Mouse (Mus musculus): ENCODE results near the gene Cdh3. TPM values are rescaled to one million over a fixed set of nuclear protein-coding genes. Genes with fewer than 3 reads are reported as not detected.

Gene Cdh3
- polyA plus RNA-seq, 1 experiment from 2014 or later, result 40.7 TPM

DNA sequence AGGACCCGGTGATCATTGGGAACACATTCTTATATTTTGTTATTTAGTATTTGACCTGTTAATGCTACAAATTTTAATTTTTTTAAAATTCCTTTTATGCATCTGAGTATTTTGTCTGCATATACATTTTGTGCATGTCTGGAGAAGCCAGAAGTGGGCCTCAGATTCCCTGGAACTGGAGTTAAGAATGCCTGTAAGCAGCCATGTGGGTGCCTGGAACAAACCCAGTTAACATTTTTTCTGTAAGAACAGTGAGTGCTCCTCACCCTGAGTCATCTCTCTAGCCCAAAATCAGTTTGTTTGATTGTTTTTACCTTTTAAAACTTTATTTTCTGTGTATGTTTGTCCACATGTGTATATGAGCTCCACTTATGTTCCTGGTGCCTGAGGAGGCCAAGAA, 4.6 kb upstream of the Cdh3 start:
- no peak overlapping the region for H3K4me3 ChIP-seq (ENCODE audit: low read depth, low read length)
- no peak overlapping the region for H3K4me2 ChIP-seq (ENCODE audit: low read depth, severe bottlenecking)
- DNase-seq (ENCODE audit: low spot score) (no peak), ATAC-seq (ENCODE audit: insufficient number of reproducible peaks, low FRiP score, low TSS enrichment, low read depth) (no peak)
- peaks cover 29% of the 10 kb centered on the region for H3K4me1 ChIP-seq (ENCODE audit: control insufficient read depth, insufficient read depth, low read length)
- H3K36me3 ChIP-seq (ENCODE audit: control insufficient read depth, insufficient read depth, low read length), result no peaks in the 10 kb centered on the region
- no peaks in the 10 kb centered on the region for H3K9me3 ChIP-seq (ENCODE audit: control insufficient read depth, low read length)
- no peak overlapping the region for H3K9ac ChIP-seq (ENCODE audit: low read length)
- 0 out of 2 replicates have a peak, but pooled peaks cover 3% of the 10 kb centered on the region for H3K27me3 ChIP-seq (ENCODE audit: control insufficient read depth, insufficient read depth, low read length)
- WGBS, result 91% methylated on average over 1 of the region's 1 CpGs
- no peak overlapping the region for H3K27ac ChIP-seq (replicated peaks; ENCODE audit: low read depth, low read length)

DNA sequence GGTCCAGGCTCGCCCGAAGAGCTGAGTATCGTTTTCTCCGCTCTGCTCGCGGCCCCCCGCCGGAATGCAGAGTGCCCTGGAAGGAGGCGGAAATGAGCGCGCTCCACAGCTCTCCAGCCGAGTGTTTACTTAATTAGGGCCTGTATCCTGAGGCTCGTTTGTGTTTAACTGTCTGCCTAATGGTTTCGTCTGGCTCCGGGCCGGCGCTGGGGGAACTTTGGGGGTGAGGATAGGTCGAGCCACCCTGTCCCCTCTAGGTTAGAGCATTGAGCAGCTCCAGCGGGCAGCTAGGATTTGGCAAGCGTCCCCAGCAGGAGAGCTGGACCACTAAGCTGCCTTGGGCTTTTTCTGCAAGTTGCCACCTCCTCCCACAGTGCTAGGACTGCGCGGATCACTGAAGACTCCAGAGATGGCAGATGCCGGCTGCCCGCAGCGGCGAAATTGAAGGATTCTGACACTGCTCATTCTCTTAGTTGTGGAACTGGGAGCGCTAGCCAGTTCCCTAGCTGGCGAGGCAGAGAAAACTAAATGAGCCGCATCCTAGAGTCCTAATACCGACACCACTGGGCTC, 2.8 kb upstream of the Cdh3 start:
- peak overlapping the region; percentile 43 for H3K9ac ChIP-seq (ENCODE audit: low read length)

DNA sequence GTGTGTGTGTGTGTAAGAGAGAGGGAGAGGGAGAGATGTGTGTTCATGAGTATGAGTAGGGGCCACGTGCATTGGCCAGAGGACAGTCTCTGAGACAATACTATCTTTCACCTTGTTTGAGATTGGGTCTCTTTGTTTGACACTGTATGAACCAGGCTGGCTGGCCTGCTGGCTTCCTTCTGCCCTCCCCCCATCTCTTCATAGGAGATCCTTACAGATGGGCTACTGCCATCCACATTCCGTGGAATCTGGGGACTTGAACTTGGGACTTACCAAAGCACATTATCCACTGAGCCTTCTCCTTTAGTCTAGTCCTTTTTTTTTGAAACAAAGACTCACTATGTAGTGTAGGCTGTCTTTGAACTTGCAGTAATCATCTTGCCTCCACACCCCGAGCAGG, 2.2 kb upstream of the Cdh3 start:
- H3K4me3 ChIP-seq (ENCODE audit: low read depth, low read length), result no peak overlapping the region
- H3K27me3 ChIP-seq (ENCODE audit: control insufficient read depth, insufficient read depth, low read length), result 0 out of 2 replicates have a peak, but pooled peaks cover 3% of the 10 kb centered on the region

More for the DNA sequence above, 2.8 kb upstream of the Cdh3 start:
- Histone ChIP-seq H3K4me3 (ENCODE audit: low read depth, low read length) (peak overlapping the region; percentile 29), H3K27ac (replicated peaks; ENCODE audit: low read depth, low read length) (peak overlapping the region; percentile 76), H3K27me3 (ENCODE audit: control insufficient read depth, insufficient read depth, low read length) (0 out of 2 replicates have a peak, but pooled peaks cover 3% of the 10 kb centered on the region), H3K4me1 (ENCODE audit: control insufficient read depth, insufficient read depth, low read length) (peaks cover 33% of the 10 kb centered on the region), H3K4me2 (ENCODE audit: low read depth, severe bottlenecking) (peak overlapping the region; percentile 63), H3K9me3 (ENCODE audit: control insufficient read depth, low read length) (no peaks in the 10 kb centered on the region), H3K36me3 (ENCODE audit: control insufficient read depth, insufficient read depth, low read length) (no peaks in the 10 kb centered on the region)
- DNase-seq (ENCODE audit: low spot score), result peak; percentile 83
- peak; percentile 42; the same call in 1 of the 2 replicates for ATAC-seq (ENCODE audit: insufficient number of reproducible peaks, low FRiP score, low TSS enrichment, low read depth)
- under 1% methylated on average over 30 of the region's 30 CpGs for WGBS

DNA sequence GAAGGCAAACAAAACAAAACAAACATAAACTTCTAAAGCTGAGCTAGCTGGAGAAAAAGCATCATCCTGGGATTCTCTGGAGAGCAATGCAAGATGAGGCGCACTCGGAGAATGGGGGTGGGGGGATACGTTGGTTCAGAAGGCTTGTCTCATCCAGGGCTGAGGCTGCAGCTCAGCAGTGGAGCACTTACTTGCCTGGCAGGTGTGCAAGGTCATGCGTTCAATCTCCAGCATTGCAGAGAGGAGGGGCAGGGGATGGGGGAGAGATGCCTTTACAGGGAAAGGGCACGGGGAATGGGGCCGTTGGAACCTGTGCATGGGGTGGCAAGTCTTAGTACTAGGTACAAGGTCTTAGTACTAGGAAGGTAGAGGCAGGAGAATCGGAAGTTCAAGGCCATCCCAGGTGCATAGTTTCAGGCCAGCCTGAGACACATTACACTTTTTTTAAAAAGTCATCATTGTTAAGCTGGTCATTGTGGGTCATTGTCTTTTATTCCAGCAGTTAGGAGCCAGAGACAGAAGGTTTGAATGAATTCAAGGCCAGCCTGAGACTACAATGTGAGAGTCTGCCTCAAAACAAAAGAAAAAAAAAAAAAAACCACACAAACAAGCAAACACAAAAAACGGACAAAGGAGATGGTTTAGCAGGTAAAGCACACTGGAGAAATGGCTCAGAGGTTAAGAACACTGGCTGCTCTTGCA, 1.5 kb upstream of the Cdh3 start:
- Histone ChIP-seq H3K4me2 (ENCODE audit: low read depth, severe bottlenecking) (no peak overlapping the region), H3K4me3 (ENCODE audit: low read depth, low read length) (no peak overlapping the region), H3K9ac (ENCODE audit: low read length) (no peak overlapping the region), H3K27me3 (ENCODE audit: control insufficient read depth, insufficient read depth, low read length) (0 out of 2 replicates have a peak, but pooled peaks cover 3% of the 10 kb centered on the region), H3K36me3 (ENCODE audit: control insufficient read depth, insufficient read depth, low read length) (no peaks in the 10 kb centered on the region), H3K9me3 (ENCODE audit: control insufficient read depth, low read length) (no peaks in the 10 kb centered on the region), H3K27ac (replicated peaks; ENCODE audit: low read depth, low read length) (no peak overlapping the region), H3K4me1 (ENCODE audit: control insufficient read depth, insufficient read depth, low read length) (peaks cover 33% of the 10 kb centered on the region)
- ATAC-seq (ENCODE audit: insufficient number of reproducible peaks, low FRiP score, low TSS enrichment, low read depth) (no peak), DNase-seq (ENCODE audit: low spot score) (no peak)
- 49% methylated on average over 8 of the region's 8 CpGs for WGBS

More for the DNA sequence above, 2.2 kb upstream of the Cdh3 start:
- 25% methylated on average over 3 of the region's 3 CpGs for WGBS
- peak overlapping the region; percentile 76 for H3K27ac ChIP-seq (replicated peaks; ENCODE audit: low read depth, low read length)
- H3K9ac ChIP-seq (ENCODE audit: low read length), result no peak overlapping the region; the same call in 1 of the 2 replicates
- DNase-seq (ENCODE audit: low spot score) (no peak), ATAC-seq (ENCODE audit: insufficient number of reproducible peaks, low FRiP score, low TSS enrichment, low read depth) (no peak)
- peak overlapping the region; percentile 63 for H3K4me2 ChIP-seq (ENCODE audit: low read depth, severe bottlenecking)
- H3K36me3 ChIP-seq (ENCODE audit: control insufficient read depth, insufficient read depth, low read length), result no peaks in the 10 kb centered on the region
- H3K9me3 ChIP-seq (ENCODE audit: control insufficient read depth, low read length), result no peaks in the 10 kb centered on the region
- H3K4me1 ChIP-seq (ENCODE audit: control insufficient read depth, insufficient read depth, low read length), result peaks cover 33% of the 10 kb centered on the region

DNA sequence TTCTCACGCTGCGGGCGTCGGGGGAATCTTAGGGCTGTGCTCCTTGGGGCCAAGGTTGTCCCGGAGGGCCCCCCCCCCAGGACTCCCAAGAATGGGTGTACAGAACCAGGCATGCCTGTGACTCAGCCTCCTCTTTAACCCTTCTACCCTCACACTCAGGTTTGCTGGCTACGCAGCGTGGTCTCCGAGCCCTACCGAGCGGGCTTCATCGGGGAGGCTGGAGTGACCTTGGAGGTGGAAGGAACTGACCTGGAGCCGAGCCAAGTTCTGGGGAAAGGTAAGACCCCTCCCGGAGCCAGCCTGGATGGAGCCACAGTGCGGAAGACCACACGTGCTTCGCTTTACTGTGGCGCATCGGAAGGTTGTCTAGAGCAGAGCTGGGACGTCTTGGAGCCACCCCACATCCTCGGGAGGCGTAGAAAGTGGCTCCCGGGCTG, 392 bp downstream of the Cdh3 start:
- Histone ChIP-seq H3K9me3 (ENCODE audit: control insufficient read depth, low read length) (no peaks in the 10 kb centered on the region), H3K36me3 (ENCODE audit: control insufficient read depth, insufficient read depth, low read length) (no peaks in the 10 kb centered on the region), H3K9ac (ENCODE audit: low read length) (peak overlapping the region; percentile 73), H3K27ac (replicated peaks; ENCODE audit: low read depth, low read length) (peak overlapping the region; percentile 91), H3K27me3 (ENCODE audit: control insufficient read depth, insufficient read depth, low read length) (0 out of 2 replicates have a peak, but pooled peaks cover 3% of the 10 kb centered on the region), H3K4me1 (ENCODE audit: control insufficient read depth, insufficient read depth, low read length) (peaks cover 31% of the 10 kb centered on the region), H3K4me3 (ENCODE audit: low read depth, low read length) (peak overlapping the region; percentile 51), H3K4me2 (ENCODE audit: low read depth, severe bottlenecking) (peak overlapping the region; percentile 68)
- peak; percentile 22; the same call in 1 of the 2 replicates for ATAC-seq (ENCODE audit: insufficient number of reproducible peaks, low FRiP score, low TSS enrichment, low read depth)
- DNase-seq (ENCODE audit: low spot score), result peak; percentile 59
- 1% methylated on average over 22 of the region's 22 CpGs for WGBS

DNA sequence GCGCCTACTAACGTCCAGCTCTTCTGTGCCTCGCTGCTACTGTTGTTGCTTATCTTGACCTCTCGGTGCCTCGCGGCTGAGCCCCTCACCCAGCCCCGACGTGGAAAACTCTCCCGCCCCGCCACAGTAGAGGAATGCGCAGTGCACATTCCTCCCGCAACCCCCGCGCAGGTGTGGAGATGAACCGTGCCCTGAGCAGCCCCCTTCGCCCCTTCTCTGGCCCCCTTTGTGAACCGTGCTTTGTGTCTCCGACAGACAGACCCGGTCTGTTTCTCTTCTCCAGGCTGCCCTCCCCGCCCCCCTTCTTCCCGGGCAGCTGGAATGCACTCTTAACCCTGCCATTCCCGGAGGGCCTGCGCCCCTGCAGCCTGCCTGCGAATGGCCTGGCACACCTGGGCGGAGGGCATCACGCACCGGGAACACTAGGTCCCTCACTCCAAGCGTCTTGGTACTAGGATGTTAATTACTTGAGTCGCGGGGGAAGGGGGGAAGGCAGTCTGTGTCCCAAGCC, 895 bp downstream of the Cdh3 start:
- peak; percentile 82 for DNase-seq (ENCODE audit: low spot score)
- no peaks in the 10 kb centered on the region for H3K36me3 ChIP-seq (ENCODE audit: control insufficient read depth, insufficient read depth, low read length)
- H3K4me1 ChIP-seq (ENCODE audit: control insufficient read depth, insufficient read depth, low read length), result peaks cover 34% of the 10 kb centered on the region
- H3K4me3 ChIP-seq (ENCODE audit: low read depth, low read length), result peak overlapping the region; percentile 51
- H3K4me2 ChIP-seq (ENCODE audit: low read depth, severe bottlenecking), result peak overlapping the region; percentile 68
- H3K9me3 ChIP-seq (ENCODE audit: control insufficient read depth, low read length), result no peaks in the 10 kb centered on the region
- H3K9ac ChIP-seq (ENCODE audit: low read length), result peak overlapping the region; percentile 73
- H3K27ac ChIP-seq (replicated peaks; ENCODE audit: low read depth, low read length), result peak overlapping the region; percentile 91
- peak; percentile 59 for ATAC-seq (ENCODE audit: insufficient number of reproducible peaks, low FRiP score, low TSS enrichment, low read depth)
- WGBS, result 1% methylated on average over 30 of the region's 30 CpGs
- H3K27me3 ChIP-seq (ENCODE audit: control insufficient read depth, insufficient read depth, low read length), result 0 out of 2 replicates have a peak, but pooled peaks cover 3% of the 10 kb centered on the region

DNA sequence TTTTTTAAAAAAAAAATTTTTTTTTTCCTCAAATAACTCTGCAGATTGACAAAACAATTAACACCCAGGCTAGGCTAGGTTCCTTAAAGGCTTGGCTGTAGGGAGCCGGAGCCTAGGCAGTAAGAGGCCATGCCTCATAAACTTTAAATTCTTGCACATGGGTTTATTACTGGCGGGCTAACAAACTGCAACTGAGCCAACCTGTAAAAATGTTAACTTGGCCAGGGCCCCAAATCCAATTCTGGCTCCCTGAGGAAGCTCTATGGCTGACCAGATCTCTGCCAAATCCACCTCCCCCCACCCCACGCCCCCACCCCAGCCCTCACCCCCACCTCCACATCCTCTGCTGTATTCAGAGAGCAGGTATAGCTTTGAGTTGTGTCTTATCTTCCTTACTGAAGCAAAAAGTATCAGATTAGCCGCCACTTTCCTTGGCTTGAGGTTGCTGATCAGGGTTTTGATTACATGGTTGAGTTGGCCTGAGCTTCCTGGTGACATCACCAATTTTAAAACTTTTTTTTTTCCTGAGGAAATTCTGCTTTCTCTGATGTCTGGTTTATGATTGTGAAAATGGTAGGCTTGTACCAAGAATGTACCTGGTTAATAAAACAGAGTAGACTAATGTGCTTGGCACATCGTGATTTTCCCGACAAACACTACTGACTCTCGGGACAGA, 1.9 kb downstream of the Cdh3 start:
- DNase-seq (ENCODE audit: low spot score) (no peak), ATAC-seq (ENCODE audit: insufficient number of reproducible peaks, low FRiP score, low TSS enrichment, low read depth) (no peak)
- no peaks in the 10 kb centered on the region for H3K9me3 ChIP-seq (ENCODE audit: control insufficient read depth, low read length)
- peak overlapping the region; percentile 73; the same call in 1 of the 2 replicates for H3K9ac ChIP-seq (ENCODE audit: low read length)
- 28% methylated on average over 7 of the region's 7 CpGs for WGBS
- H3K27ac ChIP-seq (replicated peaks; ENCODE audit: low read depth, low read length), result peak overlapping the region; percentile 91
- peak overlapping the region; percentile 51 for H3K4me3 ChIP-seq (ENCODE audit: low read depth, low read length)
- 0 out of 2 replicates have a peak, but pooled peaks cover 3% of the 10 kb centered on the region for H3K27me3 ChIP-seq (ENCODE audit: control insufficient read depth, insufficient read depth, low read length)
- peaks cover 30% of the 10 kb centered on the region for H3K4me1 ChIP-seq (ENCODE audit: control insufficient read depth, insufficient read depth, low read length)
- H3K4me2 ChIP-seq (ENCODE audit: low read depth, severe bottlenecking), result peak overlapping the region; percentile 68
- H3K36me3 ChIP-seq (ENCODE audit: control insufficient read depth, insufficient read depth, low read length), result no peaks in the 10 kb centered on the region

DNA sequence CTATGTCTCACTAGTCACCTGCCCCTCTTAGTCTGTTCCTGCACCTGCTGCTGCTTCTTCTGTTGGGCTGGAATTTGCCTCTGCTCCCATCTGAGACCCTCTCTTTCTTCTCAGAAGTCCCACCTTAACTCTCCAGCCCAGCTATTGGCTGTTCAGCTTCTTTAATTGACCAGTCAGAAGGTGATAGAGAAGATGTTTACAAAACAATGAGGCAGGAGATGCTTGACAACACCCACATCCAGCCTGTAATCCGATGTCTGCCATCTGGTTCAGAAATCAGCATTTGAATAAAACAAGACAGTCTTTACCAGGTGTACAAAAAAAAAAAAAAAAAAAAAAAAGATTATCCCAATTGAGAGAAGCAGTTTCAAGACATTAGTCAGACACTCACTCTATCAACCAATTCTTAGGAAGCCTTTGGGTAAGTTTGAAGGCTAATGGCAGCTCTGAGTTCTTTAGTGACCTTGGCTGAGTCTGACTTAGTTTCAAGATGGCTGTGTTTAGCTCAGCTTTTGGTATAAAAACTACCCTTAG, 5.3 kb downstream of the Cdh3 start:
- Histone ChIP-seq H3K9ac (ENCODE audit: low read length) (no peak overlapping the region), H3K27ac (replicated peaks; ENCODE audit: low read depth, low read length) (no peak overlapping the region), H3K27me3 (ENCODE audit: control insufficient read depth, insufficient read depth, low read length) (0 out of 2 replicates have a peak, but pooled peaks cover 1% of the 10 kb centered on the region), H3K4me3 (ENCODE audit: low read depth, low read length) (no peak overlapping the region), H3K4me2 (ENCODE audit: low read depth, severe bottlenecking) (no peak overlapping the region), H3K4me1 (ENCODE audit: control insufficient read depth, insufficient read depth, low read length) (peaks cover 20% of the 10 kb centered on the region), H3K36me3 (ENCODE audit: control insufficient read depth, insufficient read depth, low read length) (no peaks in the 10 kb centered on the region), H3K9me3 (ENCODE audit: control insufficient read depth, low read length) (no peaks in the 10 kb centered on the region)
- ATAC-seq (ENCODE audit: insufficient number of reproducible peaks, low FRiP score, low TSS enrichment, low read depth) (no peak), DNase-seq (ENCODE audit: low spot score) (no peak)
- 20% methylated on average over 1 of the region's 1 CpGs for WGBS
